Mouse (Mus musculus) urinary bladder, postnatal 4 days (tissue): ENCODE data around the gene Mvb12b.

ENCODE experiments used
- DNase-seq, 2 experiments: peaks; one replicate each; pipeline ENCODE4 v3.0.0; 2021 to 2022; ENCODE audit warnings: low spot score in 2 of 2

The Mvb12b gene

DNA sequence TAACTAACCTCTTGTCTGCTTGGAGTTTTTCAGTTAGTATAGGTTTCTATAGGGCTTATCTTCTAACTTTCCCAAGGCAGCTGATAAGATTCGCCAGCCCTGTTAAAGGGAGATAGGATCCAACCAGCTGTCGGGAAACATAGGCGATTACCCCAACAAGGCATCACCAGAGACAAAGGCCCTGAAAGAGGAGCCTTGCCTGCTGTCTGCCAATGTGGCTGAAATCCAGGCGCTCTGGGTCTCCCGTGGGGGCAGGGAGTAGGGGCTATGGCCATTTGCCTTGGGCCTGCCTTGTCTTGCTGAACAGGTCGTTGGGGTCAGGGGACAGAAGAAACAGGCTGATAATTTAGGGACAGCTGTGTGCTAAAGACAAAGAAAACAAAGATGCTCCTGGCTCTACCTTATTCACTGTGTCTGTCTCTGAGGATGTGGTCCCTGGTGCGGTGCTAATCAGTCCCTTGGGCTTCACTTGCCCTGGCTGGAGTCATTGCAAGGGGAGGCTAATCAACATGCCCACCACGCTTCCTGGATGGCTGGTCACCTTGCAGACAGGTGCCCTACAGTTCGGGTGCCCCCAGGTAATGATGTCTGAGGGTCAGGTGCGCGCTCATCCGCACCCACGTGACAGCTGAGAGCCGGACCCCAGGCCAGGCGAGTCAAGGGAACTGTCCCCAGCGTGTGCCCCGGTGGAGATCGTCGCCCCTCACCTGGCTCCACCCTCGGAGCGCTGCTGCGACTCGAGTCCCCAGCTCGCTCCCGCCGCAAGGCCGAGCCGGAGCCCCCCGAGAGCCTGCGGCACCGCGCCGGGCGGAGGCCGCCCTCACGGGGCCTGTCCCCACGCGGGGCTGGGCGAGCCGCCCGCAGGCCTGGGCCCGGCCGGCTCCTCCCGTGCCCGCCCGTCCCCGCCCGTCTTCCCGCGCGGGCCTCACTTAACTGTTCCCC, 1.1 kb downstream of the Mvb12b start:
- DNase-seq, result no peak

DNA sequence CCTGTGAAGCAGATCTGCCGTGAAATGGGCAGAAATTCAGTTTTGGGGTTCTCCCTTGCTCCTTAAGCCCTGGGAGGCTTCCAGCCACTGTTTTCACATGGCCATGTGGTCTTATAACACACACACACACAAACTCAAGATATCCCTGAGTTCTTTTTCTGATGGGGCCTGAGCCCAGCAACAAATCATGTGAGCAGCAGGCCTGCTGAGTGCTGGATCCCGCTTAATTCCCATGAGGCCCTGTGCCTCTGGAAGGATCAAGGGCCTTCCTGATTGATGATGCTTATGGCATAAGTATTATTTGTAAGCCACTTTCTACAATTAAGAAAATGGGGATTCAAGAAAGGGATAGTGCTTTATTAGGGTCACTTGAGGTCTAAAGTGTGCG, 2.5 kb downstream of the Mvb12b start:
- DNase-seq, result no peak

DNA sequence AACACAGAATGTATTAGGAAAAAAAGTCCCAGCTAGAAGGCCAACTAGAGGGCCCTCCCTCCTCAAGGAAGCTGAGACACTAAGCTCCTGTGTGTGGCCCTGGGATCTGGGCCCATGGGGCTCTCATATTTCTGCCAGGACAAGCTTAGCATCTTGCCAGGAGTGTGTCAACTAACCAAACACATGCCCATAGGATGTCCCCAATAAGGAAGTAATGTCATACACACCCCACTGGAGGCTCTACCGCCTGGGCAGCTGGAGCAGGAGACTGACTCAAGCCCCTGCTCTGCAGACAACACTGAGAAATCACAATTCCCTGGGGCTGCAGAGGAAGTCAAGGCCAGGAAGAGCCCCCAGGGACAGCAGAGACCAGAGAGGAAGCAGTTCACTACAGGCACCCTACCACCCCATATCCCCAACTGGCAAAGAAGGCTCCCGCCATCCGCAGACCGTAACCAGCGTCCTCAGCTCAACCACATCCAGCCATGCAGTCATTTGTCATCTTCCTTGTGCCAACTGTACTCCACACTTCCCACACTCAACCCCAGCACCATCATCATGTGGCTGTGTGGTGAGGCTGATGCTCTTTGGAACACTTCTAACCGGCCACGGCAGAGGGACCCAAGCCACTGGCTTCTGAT, 3.0 kb downstream of the Mvb12b start:
- DNase-seq, result no peak

DNA sequence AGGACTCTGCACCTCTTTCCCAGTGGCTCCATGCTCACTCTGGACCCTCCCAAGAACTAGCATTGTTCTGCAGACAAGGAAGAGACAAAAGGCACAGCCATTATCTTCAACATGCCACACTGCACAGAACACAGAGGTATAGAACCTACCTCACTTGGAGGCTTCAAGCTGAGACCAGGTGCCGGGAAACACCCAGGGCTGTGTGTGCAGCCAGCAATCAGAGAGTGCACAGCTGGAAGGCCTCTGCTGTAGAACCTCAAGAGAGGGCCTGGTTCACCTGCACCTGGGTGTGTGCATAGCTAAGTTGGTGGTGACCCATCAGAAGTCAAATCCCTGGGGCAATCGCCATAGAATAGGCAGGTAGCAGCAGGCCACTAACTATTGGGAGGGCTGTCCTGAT, 8.5 kb downstream of the Mvb12b start:
- no peak for DNase-seq

DNA sequence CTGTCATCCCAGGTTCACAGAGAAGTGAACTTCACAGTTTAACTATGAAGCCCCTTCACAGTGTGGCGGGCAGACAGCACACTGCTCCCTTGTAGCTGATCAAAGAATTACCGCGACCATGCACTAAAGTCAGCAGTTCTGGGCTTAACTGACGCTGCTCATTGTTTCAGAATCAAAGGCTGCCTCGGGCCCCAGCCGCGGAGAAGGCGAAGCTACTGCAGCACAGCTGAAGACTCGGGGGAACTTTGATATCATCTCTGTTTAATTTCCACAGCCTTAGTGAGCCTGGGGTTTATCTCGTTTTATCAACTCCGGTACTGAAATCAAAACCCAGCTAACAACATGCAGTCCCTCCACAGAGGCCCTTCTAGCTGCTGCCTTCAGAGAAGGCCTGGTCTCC, 9.3 kb downstream of the Mvb12b start:
- DNase-seq, result no peak

DNA sequence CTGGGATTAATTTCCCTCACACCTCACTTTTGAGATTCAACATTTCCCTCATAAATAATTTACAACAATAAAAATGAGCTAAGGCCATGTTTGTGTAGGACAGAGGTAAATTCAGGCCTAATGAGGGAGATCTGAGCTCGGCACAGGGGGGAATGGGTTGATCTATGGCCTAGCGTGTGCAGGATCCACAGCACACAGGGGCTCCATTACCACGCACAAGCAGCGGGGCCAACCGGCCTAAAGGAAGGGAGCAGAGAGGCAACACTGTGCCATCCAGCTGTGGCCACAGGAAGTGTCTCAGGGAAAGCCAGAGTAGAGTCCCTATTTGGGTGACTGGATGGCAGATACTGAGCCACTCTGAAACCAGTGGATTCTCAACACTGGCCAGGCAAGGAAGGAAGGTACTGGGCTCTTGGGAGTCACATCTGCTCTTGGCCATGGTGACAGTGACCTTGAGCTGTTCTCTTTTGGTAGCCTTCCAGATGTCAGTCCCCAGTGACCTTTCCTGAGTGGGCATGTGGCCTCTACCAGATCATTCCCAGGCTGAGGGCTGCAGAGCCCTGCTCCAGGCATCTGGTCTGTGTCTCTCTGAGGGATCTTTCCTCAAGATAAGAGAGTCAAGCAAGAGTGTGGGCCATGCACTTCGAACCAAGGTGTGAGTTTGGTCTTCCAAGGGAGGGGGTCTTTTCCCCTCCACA, 9.9 kb downstream of the Mvb12b start:
- DNase-seq, result no peak

DNA sequence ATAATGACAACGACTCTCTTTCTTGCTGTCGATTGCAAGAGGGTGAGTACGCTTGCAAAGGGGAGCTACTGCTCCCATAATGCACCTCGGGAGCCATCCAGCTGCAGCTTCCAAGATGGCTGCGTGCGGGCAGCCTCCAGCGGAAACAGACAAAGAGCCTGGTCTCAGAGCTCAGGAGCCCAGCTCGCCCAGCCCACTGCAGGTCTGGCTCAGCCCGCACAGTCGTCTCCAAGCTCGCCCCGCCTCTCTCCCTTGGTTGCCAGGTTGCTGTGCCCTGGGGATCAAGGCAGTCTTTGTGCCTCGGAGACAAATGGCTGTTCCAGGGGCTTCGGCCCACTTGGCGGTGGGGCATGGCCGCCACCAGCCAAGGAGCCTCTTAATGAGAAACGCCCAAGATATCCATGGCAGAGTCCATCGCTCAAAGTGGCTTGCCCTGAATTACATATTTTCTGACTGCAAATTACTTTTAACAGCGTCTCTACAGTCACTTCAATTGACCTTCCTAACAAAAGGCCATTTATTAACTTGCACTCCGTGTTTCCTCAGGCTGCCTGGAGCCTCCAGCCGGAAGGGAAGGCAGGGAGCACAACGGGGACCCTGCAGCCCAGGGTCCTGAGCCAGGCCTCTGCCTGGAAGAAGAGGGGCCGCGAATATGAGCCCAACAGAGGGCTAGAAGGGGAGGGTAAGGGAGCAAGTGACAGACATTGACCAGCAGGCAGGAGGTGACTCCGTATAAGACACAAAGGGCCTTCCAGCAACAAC, 11.0 kb downstream of the Mvb12b start:
- DNase-seq, result no peak

DNA sequence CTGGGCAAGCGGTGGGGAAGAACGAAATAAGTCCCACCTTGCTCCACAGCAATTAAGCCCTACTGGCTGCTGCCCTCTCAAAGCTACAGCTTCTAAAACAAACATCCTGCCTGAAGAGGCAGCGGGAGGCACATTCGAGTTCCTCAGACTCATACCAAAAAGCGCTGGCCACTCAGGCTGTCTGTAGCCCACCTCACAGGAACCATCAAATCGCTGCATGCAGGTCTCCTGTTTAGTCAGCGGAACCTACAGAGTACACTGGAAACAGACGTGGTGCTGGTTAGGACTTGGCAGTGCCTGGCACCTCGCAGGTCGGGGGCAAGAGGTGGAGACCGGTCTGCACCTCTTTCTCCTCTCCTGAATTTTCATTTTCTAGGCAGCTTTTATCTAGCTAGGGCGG, 12.2 kb downstream of the Mvb12b start:
- no peak for DNase-seq

DNA sequence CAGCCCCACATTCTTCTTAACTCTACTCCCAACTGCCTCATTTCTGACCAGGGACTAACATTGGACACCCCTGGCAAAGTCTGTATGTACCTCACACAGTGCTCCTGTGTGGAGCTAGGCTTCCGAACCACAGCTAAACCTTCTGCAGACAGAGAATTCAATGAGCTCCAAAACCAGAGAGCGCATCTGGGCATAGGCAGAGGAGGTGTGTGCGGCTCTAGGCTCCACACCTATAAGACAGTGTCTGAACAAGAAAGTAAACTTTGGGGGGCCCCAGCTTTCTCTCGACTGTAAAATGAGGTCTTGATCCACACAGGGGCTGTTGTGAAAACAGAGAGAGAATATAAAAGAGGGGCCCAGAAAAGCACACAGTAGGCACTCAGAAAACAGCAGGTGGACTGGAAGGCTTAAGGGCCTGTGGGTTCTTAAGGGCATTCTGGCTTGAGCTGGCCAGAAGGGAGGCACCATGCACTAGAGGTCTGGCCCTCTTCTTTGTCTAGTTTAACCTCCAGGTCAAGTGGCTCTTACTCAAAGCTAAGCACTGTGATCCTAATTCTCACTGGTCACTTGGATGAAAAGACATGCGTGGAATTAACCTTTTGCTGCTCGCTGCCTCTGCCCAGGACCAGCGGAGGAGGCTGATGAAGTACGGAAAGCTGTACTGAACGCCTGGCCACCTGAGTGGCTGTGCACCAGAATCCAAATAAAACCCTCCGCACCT, 12.7 kb downstream of the Mvb12b start:
- no peak for DNase-seq

DNA sequence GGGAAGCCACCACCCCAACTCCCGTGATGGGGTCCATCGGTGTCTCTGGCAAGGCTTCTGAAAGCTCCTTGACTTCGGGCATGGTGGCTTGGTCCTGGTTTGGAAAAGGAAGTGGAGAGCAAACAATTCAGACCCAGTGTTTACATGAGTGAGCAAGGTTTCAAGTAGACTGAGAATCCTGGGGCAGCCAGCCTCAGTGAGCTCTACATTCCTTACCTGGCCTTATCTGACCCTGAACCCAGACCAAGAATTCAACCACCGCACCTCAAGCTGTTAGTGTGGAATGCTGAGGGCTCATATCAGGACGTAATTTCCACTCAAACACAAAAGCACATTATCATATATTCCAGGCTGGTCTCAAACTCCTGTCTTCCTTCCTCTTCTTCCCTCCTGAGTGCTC, 13.4 kb downstream of the Mvb12b start:
- DNase-seq, result no peak

DNA sequence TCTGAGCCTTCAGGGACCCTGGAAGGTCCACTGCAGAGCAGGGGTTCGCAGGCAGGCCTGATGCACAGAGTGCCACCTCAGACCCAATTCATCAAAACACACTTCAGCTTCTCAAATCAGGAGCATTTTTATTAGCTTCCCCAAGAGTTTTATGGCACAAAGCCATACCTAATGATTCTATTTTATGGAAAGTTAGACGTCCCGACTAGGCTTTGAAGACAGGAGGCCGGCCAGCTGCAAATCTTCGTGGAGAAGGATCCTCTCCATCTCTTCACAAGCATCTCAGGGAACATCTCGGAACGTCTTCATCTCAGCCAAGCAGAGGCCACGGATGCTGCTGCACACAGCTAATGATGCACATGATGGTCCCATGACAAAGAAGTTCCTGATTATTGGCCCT, 14.2 kb downstream of the Mvb12b start:
- DNase-seq, result peak in 1 of 2 experiments; percentile 17

DNA sequence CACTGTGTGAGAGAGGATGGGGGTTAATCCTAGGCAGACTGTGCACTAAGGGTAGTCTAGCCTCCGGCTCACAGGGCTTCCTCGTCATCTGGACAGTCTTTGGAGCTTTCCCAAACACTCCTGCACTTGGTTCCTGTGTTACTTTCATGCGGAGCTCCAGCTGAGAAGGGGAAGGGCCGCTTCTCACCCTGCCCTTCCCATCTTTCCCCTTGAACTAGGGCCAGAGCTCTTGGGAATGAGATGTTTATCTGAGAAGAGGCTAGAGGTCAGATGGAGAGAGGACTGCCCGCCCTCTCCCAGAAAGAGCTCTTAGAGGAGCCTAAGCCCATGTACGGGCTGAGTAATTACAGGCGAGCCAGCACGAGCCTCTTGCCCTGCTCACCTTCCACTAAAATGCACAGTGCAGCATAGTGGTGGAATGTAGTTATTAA, 14.9 kb downstream of the Mvb12b start:
- no peak for DNase-seq

DNA sequence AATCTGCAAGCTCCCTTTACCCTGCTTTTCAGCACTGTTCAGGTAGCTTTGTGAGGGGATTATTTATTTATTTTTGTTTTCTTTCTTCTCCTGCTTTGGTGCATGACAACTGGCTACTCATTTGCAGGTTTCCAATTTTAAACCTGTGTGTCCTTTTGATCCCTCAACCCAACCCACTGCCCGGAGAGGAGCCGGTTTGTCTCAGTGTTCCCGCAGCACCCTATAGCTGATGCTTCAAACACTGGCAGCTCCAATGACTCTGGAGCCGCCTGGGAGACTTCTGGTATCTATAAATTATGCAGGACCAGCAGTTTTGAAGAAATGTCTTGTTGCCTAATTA, 16.6 kb downstream of the Mvb12b start:
- DNase-seq, result no peak

DNA sequence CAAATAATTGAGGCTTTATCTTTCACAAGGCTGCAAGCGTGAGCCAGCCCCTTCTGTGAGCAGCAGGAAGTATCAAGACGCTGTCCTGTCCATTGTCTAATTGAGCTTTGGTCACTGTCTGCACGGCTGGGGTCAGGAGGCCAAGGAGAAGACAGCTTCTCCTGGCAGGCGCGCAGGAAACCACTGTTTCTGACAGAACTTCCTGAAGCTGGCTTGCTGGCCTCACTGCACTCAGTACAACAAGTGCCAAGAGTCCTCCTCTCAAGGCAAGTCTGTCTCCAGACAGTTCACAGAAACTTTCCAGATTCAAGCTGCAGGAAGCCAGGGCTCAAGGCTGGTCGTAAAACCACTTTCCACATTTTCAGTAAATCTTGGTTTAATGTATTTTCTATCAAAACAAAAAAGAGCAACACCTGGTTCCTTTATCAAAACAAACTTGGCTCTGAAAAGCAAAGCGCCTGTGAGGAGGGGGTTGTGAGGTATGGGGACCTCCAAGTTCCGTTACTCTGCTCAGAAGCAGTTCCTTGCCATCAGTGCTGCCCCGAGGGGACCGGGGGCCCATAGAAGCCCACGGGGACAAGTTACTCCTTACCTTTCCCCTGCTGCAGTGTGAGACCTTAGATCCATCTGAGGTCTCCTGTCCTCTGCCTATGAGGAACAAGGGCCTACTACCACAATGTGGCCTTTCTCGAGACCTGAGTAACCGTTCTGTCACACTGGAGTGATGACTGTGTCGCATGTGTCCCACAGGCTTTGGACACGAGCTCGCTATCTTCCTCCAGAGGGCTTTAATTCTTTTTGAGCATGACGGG, 17.2 kb downstream of the Mvb12b start:
- DNase-seq, result peak in 1 of 2 experiments; percentile 79

DNA sequence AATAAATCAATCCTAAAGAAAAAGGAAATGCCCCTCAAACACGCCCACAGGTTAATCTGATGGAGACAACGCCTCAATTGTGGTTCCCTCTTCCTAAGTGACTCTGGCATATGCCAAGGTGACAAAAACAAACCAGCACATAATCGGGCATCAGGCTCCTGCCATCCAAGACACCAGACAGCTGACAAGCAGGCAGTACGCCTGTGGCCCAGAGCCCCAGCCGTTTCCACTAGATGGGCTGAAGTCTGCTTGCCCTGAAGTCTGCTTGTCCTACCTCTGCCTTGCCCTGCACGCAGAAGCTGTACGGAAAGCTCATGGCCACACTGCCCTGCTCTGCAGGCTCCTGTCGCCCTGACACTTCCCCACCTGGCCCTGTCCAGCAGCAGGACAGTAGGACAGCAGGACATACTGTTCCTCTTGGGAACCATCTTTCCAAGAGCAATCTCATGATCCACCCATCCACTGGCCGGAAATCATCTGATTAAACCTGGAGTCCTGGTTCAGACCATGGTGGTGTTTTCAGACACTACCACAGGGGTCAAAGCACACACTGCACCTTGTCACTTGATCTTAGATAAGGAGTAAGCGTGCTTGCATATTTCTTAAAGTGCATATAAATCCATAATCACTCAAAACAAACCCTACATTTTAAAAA, 17.9 kb downstream of the Mvb12b start:
- DNase-seq, result peak in 1 of 2 experiments; percentile 16

DNA sequence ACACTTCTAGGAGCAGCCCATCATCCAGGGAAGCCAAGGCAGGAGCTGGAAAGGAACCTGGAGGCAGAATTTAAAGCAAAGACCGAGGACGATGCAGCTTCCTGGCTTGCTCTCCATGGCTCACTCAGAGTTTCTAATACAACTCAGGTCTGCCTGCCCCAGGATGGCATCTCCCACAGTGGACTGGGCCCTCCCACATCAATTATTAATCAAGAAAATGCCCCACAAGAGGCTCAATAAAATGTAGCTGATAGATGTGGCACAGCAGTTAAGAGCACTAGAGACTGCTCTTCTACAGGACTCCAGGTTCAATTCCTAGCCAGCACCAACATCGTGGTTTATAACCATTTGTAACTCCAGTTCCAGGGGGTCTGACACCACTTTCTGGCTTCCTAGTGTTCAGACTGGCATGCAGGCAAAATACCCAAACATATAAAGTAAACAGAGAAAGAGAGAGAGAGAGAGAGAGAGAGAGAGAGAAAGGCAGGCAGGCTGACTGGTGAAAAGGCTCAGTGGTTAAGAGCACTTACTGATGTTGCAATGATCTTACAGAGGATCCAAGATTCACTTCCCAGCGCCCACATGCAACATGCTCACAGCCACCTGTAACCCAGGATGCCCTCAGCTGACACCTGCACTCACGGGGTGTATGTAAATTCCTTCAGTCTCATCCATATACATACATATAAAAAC, 18.6 kb downstream of the Mvb12b start:
- DNase-seq, result no peak

DNA sequence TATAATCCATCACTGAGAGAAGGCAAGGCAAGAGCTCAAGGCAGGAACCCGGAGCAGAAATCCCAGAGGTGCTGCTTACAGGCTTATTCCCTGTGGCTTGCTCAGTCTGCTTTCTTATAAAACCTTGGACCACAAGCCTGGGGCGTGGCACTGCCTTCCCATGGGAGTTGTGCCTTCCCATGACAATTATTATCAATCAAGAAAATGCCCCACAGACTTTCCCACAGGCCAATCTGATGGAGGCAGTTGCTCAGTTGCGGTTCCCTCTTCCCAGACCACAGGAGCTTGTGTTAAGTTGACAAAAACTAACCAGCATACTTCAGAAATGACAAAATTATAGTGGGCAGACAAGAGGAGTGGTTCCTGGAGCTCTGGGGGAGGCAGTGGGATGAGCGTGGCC, 19.4 kb downstream of the Mvb12b start:
- no peak for DNase-seq

DNA sequence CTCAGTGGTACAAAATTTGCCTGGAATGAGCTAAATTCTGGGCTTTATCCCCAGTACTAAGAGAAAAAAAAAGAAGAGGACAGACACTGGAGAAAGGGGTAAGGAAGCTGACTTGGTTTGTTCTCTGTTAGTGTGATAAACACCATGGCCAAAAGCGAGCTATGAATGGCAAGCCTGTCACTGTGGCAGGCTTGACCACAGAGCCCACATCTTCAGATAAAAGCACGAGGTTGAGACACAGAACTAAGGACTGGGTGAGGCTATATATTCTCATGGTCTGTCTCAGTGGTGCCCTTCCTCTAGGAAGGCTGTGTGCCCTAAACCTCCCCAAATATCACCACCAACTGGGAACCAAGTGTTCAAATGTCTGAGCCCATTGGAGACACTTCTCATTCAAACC, 31.0 kb downstream of the Mvb12b start:
- no peak for DNase-seq
